Mouse (Mus musculus): ENCODE results near the gene Ksr2. TPM values are rescaled to one million over a fixed set of nuclear protein-coding genes. Genes with fewer than 3 reads are reported as not detected.

The Ksr2 gene
- total and polyA plus RNA-seq, 2 experiments = 0.06 to 0.09 TPM

DNA sequence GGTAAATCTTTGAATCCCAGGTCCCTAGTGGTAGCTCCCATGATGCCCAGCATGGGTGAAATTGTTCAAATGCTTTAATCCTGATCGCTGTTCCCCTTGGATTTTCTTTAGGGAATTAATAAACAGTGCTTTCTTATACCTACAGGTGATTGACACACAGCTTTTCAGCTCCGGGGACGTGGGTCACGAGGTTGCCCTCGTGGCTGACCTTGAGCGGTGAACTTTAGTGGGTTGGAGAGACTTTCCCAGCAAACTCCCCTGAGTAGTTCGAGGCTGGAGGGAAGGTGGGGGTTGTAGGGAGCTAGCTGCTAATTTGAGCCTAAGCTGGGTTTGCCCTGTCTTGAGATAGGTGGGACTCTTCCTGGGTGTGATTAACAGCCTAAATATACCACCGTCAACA lies 41.7 kb downstream of the Ksr2 start:
- TF ChIP-seq POLR2A (IDR thresholded peaks at IDR 0.05; ENCODE audit: extremely low read depth, insufficient read depth, low read length) = no peak
- no peak for TF ChIP-seq CTCF (IDR thresholded peaks at IDR 0.05; ENCODE audit: low read depth, low read length)
- H3K79me2 ChIP-seq (ENCODE audit: control insufficient read depth, insufficient read depth, low read length) = no peaks in the 10 kb centered on the region
- no peaks in the 10 kb centered on the region for H3K36me3 ChIP-seq (ENCODE audit: control insufficient read depth, insufficient read depth, low read length)
- H3K9ac ChIP-seq (ENCODE audit: low read depth, low read length) = no peak overlapping the region
- no peaks in the 10 kb centered on the region for H3K27me3 ChIP-seq (ENCODE audit: control insufficient read depth, insufficient read depth, low read length)
- no peak for DNase-seq (ENCODE audit: extremely low read depth, low read depth, low spot score)
- WGBS = 74% methylated on average over 8 of the region's 8 CpGs
- no peaks in the 10 kb centered on the region for H3K4me1 ChIP-seq (ENCODE audit: control insufficient read depth, insufficient read depth, low read length)
- H3K27ac ChIP-seq (replicated peaks; ENCODE audit: insufficient read depth, low read depth, low read length) = no peak overlapping the region
- H3K4me3 ChIP-seq (ENCODE audit: insufficient read depth, low read depth, low read length) = no peak overlapping the region

DNA sequence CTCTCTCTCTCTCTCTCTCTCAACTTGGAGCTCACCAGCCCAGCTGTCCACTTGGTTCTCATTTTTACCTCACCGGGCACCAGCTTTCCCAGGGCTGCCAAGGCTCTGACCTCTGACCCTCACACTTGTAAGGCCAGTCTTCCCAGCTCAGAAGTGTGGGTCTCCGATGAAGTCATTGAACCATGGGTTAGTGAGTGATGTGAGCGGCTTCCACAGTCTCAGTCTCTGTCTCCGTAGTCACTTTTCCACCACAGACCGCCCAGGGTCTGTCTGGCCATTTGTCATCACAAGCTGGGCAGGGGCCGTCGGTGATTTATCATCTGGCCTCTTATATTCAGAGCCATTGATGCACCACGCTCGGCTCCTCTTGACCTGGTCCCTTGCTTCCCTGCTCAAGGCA lies 43.3 kb downstream of the Ksr2 start:
- no peaks in the 10 kb centered on the region for H3K36me3 ChIP-seq (ENCODE audit: control insufficient read depth, insufficient read depth, low read length)
- H3K27ac ChIP-seq (replicated peaks; ENCODE audit: insufficient read depth, low read depth, low read length) = no peak overlapping the region
- 67% methylated on average over 9 of the region's 9 CpGs for WGBS
- DNase-seq (ENCODE audit: extremely low read depth, low read depth, low spot score) = no peak
- no peaks in the 10 kb centered on the region for H3K27me3 ChIP-seq (ENCODE audit: control insufficient read depth, insufficient read depth, low read length)
- no peaks in the 10 kb centered on the region for H3K4me1 ChIP-seq (ENCODE audit: control insufficient read depth, insufficient read depth, low read length)
- no peak overlapping the region for H3K9ac ChIP-seq (ENCODE audit: low read depth, low read length)
- no peak overlapping the region for H3K4me3 ChIP-seq (ENCODE audit: insufficient read depth, low read depth, low read length)
- TF ChIP-seq POLR2A (IDR thresholded peaks at IDR 0.05; ENCODE audit: extremely low read depth, insufficient read depth, low read length) (no peak), CTCF (IDR thresholded peaks at IDR 0.05; ENCODE audit: low read depth, low read length) (no peak)
- no peaks in the 10 kb centered on the region for H3K79me2 ChIP-seq (ENCODE audit: control insufficient read depth, insufficient read depth, low read length)

DNA sequence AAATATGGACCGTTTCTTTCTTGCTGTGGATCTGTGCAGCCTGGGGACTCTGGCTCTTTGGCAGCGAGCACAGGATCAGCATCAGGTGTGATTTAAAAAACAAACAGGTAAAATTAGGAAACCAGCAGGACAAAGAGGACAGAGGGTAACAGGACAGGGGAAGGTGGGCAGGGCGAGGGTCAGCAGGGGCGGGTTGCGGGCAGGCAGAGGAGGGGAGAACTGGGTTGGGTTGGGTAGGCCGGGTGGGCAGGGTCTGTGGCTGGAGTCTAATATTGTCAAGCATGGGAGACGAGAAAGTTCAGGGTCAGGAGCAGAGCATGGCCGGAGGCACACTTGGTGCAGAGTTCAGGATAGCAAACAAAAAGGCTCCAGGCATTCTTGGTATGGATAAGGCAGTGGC lies 43.8 kb downstream of the Ksr2 start:
- H3K9ac ChIP-seq (ENCODE audit: low read depth, low read length) = no peak overlapping the region
- 26% methylated on average over 8 of the region's 8 CpGs for WGBS
- no peak for DNase-seq (ENCODE audit: extremely low read depth, low read depth, low spot score)
- H3K4me1 ChIP-seq (ENCODE audit: control insufficient read depth, insufficient read depth, low read length) = no peaks in the 10 kb centered on the region
- H3K27me3 ChIP-seq (ENCODE audit: control insufficient read depth, insufficient read depth, low read length) = no peaks in the 10 kb centered on the region
- TF ChIP-seq POLR2A (IDR thresholded peaks at IDR 0.05; ENCODE audit: extremely low read depth, insufficient read depth, low read length) (no peak), CTCF (IDR thresholded peaks at IDR 0.05; ENCODE audit: low read depth, low read length) (no peak)
- no peak overlapping the region for H3K27ac ChIP-seq (replicated peaks; ENCODE audit: insufficient read depth, low read depth, low read length)
- H3K36me3 ChIP-seq (ENCODE audit: control insufficient read depth, insufficient read depth, low read length) = no peaks in the 10 kb centered on the region
- H3K79me2 ChIP-seq (ENCODE audit: control insufficient read depth, insufficient read depth, low read length) = no peaks in the 10 kb centered on the region
- no peak overlapping the region for H3K4me3 ChIP-seq (ENCODE audit: insufficient read depth, low read depth, low read length)

DNA sequence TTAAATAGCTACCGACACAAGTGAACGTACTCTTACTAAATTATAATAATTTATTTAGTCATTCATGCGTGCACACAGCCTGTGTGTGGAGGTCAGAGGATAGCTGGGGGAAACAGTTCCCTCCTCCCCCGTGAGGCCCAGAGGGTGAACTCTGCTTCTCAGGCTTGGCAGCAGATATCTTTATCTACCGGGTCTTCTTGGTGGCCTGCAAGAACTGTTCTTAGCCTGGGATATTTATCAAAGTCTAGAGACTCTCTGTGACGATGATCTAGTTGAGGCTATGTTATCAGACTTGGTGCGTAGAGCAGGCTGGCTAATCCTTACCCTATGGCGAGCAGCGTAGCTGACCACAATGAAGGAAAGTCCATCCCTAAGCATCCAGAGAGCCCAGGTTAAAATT lies 45.1 kb downstream of the Ksr2 start:
- no peak overlapping the region for H3K9ac ChIP-seq (ENCODE audit: low read depth, low read length)
- no peaks in the 10 kb centered on the region for H3K36me3 ChIP-seq (ENCODE audit: control insufficient read depth, insufficient read depth, low read length)
- no peaks in the 10 kb centered on the region for H3K79me2 ChIP-seq (ENCODE audit: control insufficient read depth, insufficient read depth, low read length)
- H3K4me3 ChIP-seq (ENCODE audit: insufficient read depth, low read depth, low read length) = no peak overlapping the region
- H3K27me3 ChIP-seq (ENCODE audit: control insufficient read depth, insufficient read depth, low read length) = no peaks in the 10 kb centered on the region
- no peak for TF ChIP-seq POLR2A (IDR thresholded peaks at IDR 0.05; ENCODE audit: extremely low read depth, insufficient read depth, low read length)
- DNase-seq (ENCODE audit: extremely low read depth, low read depth, low spot score) = no peak
- H3K27ac ChIP-seq (replicated peaks; ENCODE audit: insufficient read depth, low read depth, low read length) = no peak overlapping the region
- WGBS = 83% methylated on average over 9 of the region's 9 CpGs
- no peaks in the 10 kb centered on the region for H3K4me1 ChIP-seq (ENCODE audit: control insufficient read depth, insufficient read depth, low read length)

DNA sequence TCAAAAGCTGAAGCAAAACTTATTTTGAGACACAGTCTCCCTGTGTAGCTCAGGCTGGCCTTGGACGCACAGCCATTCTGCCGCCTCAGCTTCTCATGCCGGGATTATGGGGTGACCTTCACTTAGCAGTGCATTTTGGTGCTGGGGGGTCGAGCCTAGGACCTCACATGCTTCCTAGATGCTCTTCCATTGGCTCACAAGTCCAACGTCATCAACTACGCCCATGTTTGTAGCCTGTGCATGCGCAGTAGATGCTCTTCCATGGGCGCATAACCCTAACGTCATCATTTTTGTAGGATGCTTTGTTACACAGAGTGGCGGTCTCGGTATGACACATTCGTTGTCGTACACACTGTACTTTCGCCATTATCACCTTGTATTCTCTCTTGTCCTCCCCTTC lies 46.5 kb downstream of the Ksr2 start:
- H3K27ac ChIP-seq (replicated peaks; ENCODE audit: insufficient read depth, low read depth, low read length) = no peak overlapping the region
- no peaks in the 10 kb centered on the region for H3K79me2 ChIP-seq (ENCODE audit: control insufficient read depth, insufficient read depth, low read length)
- no peaks in the 10 kb centered on the region for H3K4me1 ChIP-seq (ENCODE audit: control insufficient read depth, insufficient read depth, low read length)
- TF ChIP-seq CTCF (IDR thresholded peaks at IDR 0.05; ENCODE audit: low read depth, low read length) = no peak
- TF ChIP-seq POLR2A (IDR thresholded peaks at IDR 0.05; ENCODE audit: extremely low read depth, insufficient read depth, low read length) = no peak
- DNase-seq (ENCODE audit: extremely low read depth, low read depth, low spot score) = no peak
- no peak overlapping the region for H3K9ac ChIP-seq (ENCODE audit: low read depth, low read length)
- no peaks in the 10 kb centered on the region for H3K36me3 ChIP-seq (ENCODE audit: control insufficient read depth, insufficient read depth, low read length)
- WGBS = 94% methylated on average over 14 of the region's 14 CpGs
- H3K4me3 ChIP-seq (ENCODE audit: insufficient read depth, low read depth, low read length) = no peak overlapping the region
- H3K27me3 ChIP-seq (ENCODE audit: control insufficient read depth, insufficient read depth, low read length) = no peaks in the 10 kb centered on the region

DNA sequence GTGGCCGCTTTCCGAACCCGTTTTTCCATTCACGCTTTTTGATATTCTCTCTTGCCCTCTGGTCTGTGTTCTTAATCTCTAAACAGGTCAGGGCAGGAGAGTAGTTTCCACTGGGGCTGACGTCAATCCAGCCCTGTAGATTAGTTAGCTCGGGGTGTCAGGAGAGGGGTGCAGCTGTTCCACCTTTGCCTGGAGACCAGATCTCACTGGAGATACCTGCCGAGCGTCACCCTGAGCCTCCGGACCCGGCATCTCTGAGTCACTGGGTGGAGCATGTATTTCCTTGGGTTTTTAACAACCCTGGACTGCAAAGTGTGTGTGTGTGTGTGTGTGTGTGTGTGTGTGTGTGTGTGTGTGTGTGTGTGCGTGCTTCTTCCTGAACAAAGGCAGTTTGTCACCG lies 53.3 kb downstream of the Ksr2 start:
- no peaks in the 10 kb centered on the region for H3K79me2 ChIP-seq (ENCODE audit: control insufficient read depth, insufficient read depth, low read length)
- TF ChIP-seq POLR2A (IDR thresholded peaks at IDR 0.05; ENCODE audit: extremely low read depth, insufficient read depth, low read length) (no peak), CTCF (IDR thresholded peaks at IDR 0.05; ENCODE audit: low read depth, low read length) (no peak)
- H3K27me3 ChIP-seq (ENCODE audit: control insufficient read depth, insufficient read depth, low read length) = no peaks in the 10 kb centered on the region
- H3K4me1 ChIP-seq (ENCODE audit: control insufficient read depth, insufficient read depth, low read length) = no peaks in the 10 kb centered on the region
- no peak overlapping the region for H3K27ac ChIP-seq (replicated peaks; ENCODE audit: insufficient read depth, low read depth, low read length)
- whole genome bisulfite sequencing = 68% methylated on average over 12 of the region's 12 CpGs
- H3K36me3 ChIP-seq (ENCODE audit: control insufficient read depth, insufficient read depth, low read length) = no peaks in the 10 kb centered on the region
- no peak overlapping the region for H3K4me3 ChIP-seq (ENCODE audit: insufficient read depth, low read depth, low read length)
- no peak overlapping the region for H3K9ac ChIP-seq (ENCODE audit: low read depth, low read length)
- no peak for DNase-seq (ENCODE audit: extremely low read depth, low read depth, low spot score)

All from liver, adult 2 months (tissue).